Mouse (Mus musculus): ENCODE results near the gene Ipmk. TPM values are rescaled to one million over a fixed set of nuclear protein-coding genes. Genes with fewer than 3 reads are reported as not detected.

The Ipmk gene
- total RNA-seq, 2 experiments from 2014 or later: 14.4 to 14.6 TPM

DNA sequence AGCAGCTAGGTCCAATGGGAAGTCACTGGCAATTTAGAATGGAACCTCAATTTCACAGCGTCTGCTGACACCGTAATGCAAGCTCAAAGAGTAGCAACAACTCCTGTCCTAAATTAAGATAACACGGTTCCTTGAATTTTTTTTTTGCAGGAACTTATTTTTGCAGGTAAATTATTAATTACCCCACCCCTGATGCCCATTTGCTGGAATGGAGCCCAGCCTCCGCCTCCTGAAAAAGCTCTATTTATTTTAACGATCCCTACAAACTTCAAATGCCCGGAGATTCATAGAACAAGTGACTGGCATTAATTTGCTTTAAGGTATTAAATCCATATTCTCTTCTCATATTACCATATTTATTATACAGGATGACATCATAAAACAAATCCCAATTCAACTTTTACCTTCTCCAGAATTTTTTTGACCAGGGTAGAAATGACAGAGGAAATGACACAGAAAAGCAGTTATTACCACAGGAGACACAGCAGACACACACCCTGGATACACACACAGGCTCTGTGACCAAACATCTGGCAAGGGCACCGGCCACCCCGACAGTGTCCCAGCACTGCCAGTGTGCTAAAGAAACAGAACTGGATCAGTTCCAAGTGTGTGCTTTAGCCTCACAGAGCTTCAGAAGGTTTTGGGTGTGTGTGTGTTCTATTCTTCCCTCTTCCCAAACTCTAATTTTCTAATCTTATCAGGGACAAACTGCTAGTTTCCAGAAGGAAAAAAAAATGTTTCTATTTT, 9.2 kb upstream of the Ipmk start:
- intact Hi-C loops (cut with DNase I): no loop called here
- no peak for DNase-seq

DNA sequence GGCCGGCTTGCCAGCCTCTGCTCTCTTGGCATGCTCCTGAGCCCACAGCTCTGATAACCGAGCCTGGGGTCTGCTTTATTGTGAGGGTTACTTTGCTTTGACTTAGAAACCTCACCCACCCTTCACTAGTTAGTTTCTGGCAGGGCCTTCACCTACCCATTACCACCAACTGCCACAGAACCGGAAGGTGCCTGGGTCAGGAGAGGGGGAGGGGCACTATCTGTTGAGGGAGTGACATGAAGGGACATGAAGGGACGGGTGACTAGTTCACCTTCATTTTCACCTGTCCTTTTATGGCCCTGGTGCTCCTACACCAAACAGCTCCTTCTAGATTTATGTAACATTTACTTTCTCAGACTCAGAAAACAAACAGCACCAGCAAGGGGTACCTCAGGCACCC, 8.1 kb upstream of the Ipmk start:
- DNase-seq: no peak
- intact Hi-C loops (cut with DNase I): no loop called here

DNA sequence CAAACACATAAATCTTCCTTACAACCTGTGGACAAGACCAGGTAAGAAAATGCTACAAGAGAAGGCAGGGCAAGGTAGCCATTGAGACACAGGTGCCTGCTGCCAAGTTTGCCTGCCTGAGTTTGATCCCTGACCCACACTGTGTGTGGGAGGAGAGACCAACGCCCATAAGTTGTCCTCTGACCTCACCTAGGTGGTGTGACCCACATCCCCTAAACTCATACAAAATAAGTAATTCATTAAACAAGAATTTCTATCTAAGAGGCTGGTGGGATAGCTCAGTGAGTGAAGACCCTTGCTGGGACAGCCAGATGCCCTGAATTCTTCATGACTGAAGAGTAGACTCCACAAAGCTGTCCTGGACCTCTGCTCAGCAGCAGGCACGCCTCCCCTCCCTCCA, 7.4 kb upstream of the Ipmk start:
- intact Hi-C loops (cut with DNase I): no loop called here
- DNase-seq: no peak

DNA sequence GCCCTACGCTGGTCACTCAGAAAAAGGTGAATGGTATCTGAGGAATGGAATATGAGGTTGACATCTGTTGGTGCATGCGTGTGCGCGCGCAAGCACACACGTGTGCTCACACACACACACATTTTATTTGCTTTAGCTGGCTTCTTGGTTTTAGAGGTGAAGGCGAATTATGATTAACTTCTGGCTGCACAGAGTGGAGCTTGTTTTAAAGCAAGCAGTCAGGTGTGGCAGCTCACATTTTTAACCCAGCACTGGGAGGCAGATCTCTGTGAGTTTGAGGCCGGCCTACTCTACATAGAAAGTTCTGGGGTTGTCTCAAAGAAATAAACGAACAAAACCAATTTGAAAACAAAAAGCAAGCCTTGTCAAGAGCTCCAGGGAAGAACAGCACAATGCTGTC, 6.3 kb upstream of the Ipmk start:
- intact Hi-C loops (cut with DNase I): no loop called here
- DNase-seq: no peak

DNA sequence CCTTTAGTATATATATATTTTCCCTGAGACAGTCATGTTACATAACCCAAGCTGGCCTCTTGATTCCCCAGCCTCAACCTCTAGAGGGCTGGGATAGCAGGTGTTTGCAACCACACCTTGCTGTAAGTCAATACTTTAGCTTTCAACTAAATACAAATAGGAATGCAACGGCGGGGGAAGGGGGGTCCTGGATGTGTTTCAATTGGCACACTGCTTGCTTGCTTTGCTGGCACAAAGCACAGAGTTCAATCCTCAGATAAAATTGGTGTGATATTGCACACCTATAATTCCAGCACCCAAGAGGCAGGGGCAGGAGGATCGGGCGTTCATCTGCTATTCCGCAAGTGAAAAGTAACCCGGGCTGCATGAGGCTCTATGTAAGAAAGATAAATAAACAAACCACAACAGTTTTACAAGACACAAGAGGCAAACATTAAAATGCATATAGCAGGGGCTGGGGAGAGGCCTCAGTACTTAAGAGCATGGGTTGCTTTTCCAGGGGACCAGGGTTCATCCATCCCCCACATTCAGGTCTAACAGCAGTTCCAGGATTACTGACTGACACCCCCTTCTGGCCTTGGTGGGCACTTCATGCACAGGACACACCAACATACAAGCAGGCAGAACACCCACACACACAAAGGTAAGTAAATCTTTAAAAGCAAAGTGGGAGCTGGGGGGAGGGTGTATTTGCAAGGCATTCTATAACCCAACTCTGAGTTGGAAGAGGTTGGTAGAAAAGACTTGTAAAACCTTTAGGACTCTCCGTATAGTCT, 5.3 kb upstream of the Ipmk start:
- intact Hi-C loops (cut with DNase I): no loop called here
- no peak for DNase-seq

DNA sequence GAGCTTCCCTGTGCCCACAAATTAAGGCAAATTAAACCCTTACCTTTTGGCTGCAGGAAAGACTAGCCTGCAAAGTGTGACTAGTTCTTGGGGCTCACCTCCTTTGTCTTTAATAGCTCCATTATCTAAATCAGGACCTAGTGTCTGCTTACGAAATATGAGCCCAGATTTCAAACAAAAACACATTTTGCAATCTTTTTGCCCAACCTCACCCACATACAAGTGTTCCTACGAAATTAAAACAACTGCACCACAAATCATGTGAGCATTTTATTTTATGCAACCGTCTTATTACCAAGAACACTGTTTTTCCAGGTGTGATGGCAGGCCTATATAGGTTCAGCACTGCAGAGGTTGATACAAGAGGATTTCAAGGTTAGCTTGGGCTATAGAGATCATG, 4.4 kb upstream of the Ipmk start:
- intact Hi-C loops (cut with DNase I): no loop called here
- no peak for DNase-seq

DNA sequence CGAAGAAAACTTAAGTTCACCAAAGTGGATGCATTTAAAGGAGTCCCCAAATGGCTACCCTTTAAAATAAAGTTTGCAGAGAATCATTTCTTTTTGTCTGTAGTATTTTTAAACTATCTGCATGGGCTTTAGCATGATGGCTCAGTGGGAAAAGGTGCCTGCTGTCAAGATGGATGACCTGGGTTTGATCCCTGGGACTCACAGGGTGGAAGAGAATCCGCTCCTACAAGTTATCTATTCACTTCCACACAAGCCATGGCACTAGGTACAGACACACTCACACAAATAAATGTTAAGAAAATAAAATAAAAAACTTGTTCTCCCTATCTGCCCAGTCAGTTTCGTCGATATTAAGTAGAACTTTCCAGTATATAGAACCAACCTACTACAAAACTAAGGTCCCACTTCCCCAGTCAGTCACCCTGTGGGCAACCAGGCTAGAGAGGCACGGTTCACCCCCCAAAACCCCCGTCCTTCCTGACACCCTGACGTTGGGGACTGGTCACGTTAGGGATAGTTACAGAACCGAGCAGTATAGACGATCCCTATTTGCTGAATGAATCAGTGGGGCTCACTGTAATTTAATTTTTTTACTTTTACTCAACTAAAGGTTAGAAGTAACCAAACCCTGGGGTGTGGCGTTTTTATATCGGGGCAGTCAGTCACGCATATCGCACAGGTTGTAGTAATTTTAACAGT, 3.8 kb upstream of the Ipmk start:
- intact Hi-C loops (cut with DNase I): no loop called here
- no peak for DNase-seq

DNA sequence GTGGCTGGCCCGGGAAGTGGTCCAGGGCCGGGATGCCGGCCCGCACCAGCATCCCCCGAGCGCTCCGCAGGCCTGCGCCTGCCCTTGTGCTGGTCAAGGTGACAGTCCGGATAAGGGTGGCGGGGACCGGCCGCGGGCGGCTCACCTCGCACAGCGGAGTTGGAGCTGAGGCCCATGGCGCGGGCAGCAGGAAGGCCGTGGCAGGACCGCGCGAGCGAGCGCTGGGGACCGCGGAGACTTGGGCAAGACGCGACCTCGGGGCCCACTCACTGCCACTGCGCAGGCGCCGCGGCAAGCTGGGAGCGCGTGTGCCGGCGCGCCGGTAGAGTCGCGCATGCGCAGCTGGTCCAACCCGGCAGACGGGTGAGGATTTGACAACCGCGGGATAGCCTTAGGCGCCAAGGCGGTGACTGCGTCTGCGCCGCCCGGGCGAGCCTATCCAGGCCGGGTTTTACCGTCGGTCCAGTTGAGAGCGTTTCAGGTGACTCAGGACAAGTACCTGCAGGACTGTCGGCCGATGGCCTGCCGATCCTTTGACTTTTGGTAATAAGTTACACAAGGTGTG, 2.9 kb upstream of the Ipmk start, which contains the start of gene Cisd1:
Gene Cisd1 (minus strand): TSS at position 376 of the 565 bp plus-strand sequence.
- intact Hi-C loops (cut with DNase I): no loop called here

DNA sequence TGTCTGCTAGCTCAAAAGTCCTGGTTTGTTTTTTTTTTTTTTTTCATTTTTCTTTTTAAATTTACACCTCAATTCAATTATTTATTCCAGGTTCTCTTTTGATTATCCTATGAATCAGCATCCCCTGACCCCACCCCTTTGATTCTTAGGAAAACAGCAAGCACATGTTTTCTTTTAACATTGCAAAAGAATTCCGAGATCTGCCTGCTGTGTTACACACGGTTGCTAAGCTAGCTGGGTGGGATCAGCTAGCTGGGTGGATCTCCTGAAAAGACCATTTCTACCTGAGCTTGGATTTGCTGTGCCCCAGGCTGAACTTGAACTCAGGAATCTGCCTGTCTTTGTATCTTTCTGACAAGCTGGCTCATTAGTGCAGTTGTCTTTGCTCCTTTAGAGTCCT, 1.5 kb upstream of the Ipmk start:
- DNase-seq: no peak
- intact Hi-C loops (cut with DNase I): no loop called here

More for the DNA sequence above, 2.9 kb upstream of the Ipmk start, which contains the start of gene Cisd1:
- DNase-seq: peak; percentile 94 to 97

DNA sequence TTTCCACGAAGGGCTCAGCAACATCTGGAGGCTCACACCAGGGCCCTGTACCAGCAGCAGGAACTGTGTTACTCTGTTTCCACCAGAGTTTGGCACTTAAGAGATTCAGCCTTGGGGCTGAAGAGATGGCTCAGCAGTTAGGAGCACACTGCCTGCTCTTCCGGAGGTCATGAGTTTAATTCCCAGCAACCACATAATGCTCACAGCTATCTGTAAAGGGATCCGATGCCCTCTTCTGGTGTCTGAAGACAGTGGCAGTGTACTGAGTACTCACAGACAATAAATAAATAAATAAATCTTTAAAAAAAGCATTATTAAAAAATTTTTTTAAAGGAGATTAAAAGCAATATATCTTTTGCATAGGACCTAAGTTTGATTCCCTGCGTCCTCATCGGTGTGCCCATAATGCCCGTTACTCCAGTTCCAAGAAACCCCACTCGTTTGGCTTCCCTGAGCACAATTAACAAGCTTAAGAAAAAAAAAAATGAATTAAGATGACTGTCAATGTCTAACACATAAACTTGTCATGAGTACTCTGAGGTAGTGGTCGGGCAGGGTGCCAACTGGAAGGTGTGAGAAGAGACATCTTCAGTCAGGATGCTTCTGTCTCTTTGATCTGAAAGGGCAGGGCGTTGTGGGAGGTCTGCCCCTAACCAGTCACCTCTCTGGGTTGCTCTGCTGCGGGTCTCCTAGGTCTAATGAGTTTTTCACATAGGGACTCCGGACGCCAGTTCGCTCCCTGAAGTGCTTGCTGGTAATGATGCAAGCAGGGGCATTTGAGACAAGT, 648 bp upstream of the Ipmk start:
- intact Hi-C loops (cut with DNase I): no loop called here
- DNase-seq: no peak

DNA sequence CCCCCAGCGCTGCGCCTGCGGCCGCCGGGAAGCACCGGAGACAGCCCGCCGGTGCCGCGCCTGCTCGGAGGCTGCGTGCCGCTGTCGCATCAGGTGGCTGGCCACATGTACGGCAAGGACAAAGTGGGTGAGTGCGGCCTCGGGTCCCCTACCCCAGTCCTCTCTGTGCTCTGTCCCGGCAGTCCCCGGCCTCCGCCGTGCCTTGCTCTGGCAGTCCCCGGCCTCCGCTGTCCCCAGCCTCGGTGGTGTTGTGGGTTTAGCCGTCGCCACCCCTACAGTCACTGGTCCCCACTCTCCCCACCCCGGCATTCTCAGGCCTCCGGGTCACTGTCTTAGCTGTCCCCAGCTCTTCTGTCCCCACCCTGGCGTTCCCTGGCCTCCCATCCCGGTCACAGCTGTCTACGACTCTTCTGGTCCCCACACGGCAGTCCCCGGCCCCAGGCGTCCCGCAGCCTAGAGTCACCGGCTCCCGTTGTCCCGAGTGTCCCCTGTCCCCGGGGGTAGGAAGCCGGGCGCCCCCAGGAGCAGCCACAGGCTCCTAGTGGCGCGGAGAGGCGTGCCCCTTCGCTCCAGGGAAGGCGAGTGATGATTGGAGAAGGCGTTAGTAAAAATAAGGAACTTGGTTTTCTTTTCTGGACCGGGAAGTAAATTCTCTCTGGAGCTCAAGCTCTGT, 537 bp downstream of the Ipmk start:
- peak; percentile 53 to 58 for DNase-seq
- intact Hi-C loops (cut with DNase I): no loop called here

DNA sequence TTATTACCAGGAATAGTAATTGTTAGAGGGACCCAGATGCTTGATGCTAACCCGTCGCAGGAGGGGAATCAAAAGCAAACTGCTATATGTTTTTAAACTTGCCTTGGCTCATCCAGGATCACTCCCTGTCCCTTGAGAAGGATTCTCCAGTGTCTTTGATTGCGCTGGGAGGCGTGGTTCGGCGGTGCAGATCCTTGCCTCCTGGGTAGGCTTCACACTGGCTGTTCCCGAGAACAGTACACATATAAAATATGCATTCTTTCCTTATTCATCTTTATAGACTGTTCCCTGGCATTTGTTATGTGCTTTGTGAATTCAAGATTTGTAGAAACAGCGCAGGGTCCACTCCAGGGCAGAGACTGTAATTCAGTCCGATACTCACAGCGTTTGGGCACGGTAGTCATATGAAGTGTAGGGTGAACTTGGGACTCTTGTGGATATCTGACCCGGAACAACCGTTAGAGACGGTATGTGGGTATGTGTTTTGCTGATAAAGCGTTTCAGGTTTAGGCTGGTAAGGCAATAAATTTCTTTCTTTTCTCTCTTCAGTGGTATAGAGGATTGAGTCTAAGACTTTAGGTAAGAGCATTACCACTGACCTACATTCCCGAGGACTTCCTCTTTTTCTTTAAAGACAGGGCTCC, 1.2 kb downstream of the Ipmk start:
- DNase-seq: peak; percentile 18 to 20
- intact Hi-C loops (cut with DNase I): no loop called here

DNA sequence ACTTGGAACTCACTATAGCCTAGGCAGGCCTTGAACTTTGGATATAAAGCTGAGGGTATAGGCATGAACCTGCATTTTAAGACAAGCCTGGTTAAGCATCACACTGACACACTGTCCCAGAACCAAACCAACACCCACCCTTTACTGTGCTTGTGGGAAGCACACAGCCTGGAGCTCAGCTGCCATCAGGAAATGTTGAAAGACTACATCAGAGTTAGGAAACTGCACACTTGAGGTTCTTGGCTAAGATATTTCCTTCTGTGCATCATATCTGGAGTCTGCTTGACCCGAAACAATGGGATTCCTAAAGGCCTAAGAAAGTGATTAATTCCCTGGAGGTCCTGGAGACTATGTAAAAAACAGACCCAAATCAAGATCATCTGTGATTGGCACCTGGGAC, 1.7 kb downstream of the Ipmk start:
- intact Hi-C loops (cut with DNase I): no loop called here
- DNase-seq: no peak

DNA sequence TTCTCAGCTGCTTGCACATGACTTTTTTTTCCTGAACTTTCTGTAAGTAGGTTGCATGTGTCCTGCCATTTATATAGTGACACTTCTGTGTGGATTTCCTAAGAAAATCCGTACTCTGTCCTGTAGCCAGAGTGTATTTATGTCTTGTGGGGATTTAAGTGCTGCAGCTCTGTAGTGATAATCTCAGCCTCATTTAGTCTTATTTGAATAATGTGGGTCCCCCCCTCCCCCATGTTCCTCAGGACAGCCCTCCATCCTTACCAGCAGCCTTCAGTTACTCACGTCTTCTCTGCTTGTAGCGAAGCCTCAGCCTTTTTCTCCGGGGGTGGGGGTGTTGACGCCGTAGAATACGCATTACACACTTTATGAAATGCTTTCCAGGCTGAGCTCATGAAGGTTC, 3.7 kb downstream of the Ipmk start:
- no peak for DNase-seq
- intact Hi-C loops (cut with DNase I): no loop called here

DNA sequence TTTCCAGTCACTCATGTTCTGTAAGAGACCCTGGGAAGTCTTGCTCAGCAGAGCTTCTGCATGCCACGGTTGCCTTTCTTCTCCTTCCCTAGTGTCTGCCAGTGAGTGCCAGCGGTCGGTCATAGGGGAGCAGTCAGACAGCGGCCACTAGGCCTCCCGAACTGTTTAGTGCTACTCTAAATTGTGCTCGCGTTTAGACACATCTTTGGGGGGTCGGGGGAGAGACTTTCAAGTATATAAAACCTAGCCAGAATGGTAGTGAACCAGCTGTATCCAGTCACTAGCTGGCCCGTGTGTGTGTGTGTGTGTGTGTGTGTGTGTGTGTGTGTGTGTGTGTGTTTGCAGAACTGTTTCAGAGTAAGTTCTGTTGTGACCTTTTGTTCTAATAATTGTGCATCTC, 6.3 kb downstream of the Ipmk start:
- DNase-seq: no peak
- intact Hi-C loops (cut with DNase I): no loop called here

DNA sequence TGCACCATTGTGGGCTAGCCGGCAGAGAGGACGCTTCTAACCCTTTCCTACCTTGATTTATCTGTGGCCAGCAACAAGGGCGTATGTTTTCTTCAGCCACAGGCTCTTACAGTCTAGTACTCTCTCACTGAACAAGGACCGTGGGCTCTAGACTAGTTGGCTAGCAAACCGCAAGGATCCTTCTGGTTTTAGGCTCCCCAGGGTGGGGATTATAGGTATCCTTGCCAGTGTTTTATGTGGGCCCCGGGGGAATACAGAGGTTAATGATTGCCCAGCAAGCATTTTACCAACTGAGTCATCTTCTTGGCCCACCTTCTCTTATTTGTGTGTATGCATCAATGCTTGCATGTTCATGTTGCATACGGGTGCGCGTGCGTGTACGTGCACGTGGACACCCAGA, 7.4 kb downstream of the Ipmk start:
- no peak for DNase-seq
- intact Hi-C loops (cut with DNase I): no loop called here

DNA sequence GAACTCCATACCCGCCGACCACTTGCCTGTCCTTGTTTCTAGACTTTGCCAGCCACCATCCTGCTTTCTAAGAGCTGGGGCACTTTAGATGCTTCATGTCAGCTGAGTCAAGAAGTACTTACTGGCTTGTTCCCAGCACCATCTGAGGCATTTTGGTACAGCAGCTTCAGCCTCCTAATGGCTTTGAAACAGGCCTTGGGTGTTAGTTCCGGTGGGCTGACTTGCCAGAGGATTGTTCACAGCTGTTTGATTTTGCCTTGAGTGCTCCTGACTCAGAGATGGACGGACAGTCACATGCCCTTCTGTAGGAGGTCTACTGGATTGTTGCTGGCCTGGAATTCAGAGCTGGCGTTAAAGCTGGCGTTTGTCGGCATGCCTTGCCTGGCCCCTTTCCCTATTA, 13.5 kb downstream of the Ipmk start:
- no peak for DNase-seq
- intact Hi-C loops (cut with DNase I): no loop called here

DNA sequence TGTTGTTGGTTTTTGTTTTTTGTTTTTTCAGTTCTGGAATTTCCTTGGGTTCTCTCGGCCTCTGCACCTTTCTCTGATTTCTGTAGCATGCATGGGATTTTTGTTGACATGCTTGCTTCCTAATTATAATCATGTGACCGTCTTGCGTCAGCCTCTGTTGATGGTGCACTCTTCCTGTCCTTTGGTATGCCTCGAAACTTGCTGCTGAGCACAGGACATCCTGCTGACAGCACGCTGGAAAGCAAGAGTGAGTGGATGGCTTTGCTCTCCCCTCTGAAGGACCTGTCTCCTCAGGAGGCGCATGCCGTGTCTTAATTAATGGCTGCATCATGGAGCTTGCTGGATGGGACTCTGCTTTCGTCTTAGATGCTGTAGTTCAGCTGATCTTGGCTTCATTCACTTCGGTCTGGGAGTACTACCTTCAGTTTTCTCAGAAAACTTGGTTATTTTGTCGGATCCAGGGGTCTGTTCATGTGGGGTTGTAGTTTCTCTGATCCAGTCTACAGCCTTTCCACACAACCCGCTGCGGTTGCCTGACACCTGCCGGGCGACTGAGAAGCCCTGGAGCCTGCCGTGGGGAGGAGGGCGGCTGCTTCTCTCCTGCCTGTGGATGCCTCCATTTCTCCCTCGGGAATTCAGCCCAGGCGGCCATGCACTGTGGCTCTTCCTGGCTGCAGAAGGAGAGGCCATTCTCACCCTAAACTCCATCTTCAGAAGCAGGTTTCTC, 14.4 kb downstream of the Ipmk start:
- peak; percentile 9 to 14 for DNase-seq

DNA sequence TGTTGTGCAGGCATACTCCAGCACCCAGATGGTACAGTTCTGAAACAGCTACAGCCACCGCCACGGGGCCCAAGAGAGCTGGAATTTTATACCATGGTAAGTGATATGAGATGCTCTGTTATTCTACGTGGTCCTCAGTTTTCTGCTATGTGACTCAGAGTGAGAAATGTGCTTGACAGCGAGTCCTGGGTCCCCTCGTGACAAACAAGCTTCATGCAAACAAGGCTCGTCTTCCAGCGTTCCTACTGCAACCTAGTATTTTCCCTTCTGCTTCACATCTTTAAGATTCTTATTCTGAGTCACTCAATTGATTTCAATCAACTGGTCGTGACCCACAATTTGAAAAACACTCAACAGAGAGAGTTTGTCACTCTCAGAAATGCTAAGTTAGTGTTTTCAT, 15.9 kb downstream of the Ipmk start:
- no peak for DNase-seq
- intact Hi-C loops (cut with DNase I): no loop called here

More for the DNA sequence above, 14.4 kb downstream of the Ipmk start:
- intact Hi-C loops (cut with DNase I): no loop called here

Measured in heart, postnatal 14 days (tissue).